Mouse (Mus musculus): ENCODE measurements around the gene Map3k9.

The Map3k9 gene

DNA sequence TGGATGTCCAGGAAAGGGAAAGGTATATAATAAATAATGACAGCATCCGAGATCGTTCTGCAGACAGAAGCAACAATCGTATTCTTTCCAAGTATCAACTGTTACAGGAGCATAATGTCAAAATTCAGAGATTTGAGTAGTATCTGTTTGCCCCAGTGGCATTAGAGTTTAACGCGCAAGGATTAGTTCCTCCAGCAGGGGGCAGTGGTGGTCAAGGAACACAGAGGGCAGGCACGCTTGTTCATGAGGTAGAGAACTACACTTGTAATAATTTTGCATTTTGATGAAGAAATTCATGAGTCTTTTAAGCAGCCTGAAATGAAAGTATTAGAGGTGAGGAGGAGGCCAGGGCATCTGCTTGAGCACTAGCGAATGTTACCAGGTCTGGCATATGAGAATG is 15.6 kb upstream of the Map3k9 start:
- Histone ChIP-seq H3K4me1 (replicated peaks; ENCODE audit: low read depth, low read length) (peaks cover 19% of the 10 kb centered on the region), H3K36me3 (ENCODE audit: insufficient read depth, low read length) (no peaks in the 10 kb centered on the region), H3K27me3 (ENCODE audit: insufficient read depth, low read length) (peaks cover 30% of the 10 kb centered on the region), H3K4me3 (replicated peaks; ENCODE audit: low read length) (no peak overlapping the region), H3K9me3 (ENCODE audit: low read length) (no peaks in the 10 kb centered on the region)
- TF ChIP-seq CTCF (conservative IDR thresholded peaks at IDR 0.05; ENCODE audit: low read length), result peak; percentile 74
- no peak for TF ChIP-seq NANOG (IDR thresholded peaks at IDR 0.05; ENCODE audit: borderline replicate concordance, low read length)

DNA sequence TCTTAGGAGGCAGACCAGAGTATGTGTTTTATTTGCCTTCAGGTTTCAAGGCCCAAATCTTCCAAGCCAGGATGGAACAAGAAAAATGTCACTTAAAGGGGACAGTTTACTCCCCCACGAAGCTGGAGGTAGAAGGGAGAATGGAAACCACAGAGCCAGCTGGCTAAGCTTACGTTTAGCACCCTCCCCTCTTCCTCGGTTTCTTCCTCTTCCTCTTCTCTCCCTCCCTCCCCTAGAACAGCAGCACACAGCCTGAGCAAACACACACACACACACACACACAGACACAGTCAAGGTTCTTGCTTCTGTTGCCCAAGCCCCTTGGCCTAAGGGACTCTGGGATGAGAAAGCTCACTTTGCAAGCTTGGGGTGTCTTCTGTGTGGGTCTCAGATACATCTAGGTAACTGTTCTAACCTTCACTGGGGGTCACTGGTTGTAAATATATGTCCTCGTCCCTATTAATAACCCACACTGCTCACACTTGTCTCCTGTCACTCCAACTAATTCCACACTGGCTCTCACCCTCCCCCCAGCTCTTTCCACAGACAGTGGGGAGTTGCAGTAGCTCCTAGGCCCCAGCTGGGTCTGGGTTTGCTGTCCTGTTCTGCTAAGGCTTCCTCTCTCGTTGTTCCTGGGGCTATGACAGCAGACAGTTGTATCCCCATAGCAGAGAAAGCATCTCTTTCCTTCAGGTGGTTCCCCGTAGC is 11.7 kb upstream of the Map3k9 start:
- Histone ChIP-seq H3K36me3 (ENCODE audit: insufficient read depth, low read length) (no peaks in the 10 kb centered on the region), H3K4me1 (replicated peaks; ENCODE audit: low read depth, low read length) (peaks cover 9% of the 10 kb centered on the region; the same call in 1 of the 2 replicates), H3K27me3 (ENCODE audit: insufficient read depth, low read length) (peaks cover 30% of the 10 kb centered on the region), H3K4me3 (replicated peaks; ENCODE audit: low read length) (peak overlapping the region; percentile 33; the same call in 1 of the 2 replicates), H3K9me3 (ENCODE audit: low read length) (no peaks in the 10 kb centered on the region)
- TF ChIP-seq CTCF (conservative IDR thresholded peaks at IDR 0.05; ENCODE audit: low read length) (no peak), NANOG (IDR thresholded peaks at IDR 0.05; ENCODE audit: borderline replicate concordance, low read length) (no peak), POU5F1 (IDR thresholded peaks at IDR 0.05; ENCODE audit: borderline replicate concordance, low read length) (no peak)

DNA sequence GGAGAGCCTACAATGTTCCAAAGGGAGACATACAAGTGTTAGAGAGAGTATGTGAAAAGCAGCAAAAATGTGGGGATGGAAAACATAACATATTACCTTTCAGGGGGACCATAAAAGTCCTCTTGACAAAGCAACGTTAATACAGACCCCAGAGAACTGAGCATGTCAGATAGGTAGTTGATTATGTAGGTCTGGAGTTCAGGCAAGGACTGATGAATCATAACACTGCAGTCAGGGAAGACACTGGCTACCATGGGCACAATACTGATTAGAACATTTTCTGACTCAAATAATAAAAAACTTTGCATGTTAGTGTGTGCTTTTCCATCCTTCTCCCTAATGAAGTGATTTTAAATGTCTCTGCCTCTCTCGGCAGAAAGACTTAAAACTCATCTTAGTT is 8.5 kb upstream of the Map3k9 start:
- peaks cover 29% of the 10 kb centered on the region for H3K4me1 ChIP-seq (replicated peaks; ENCODE audit: low read depth, low read length)
- no peaks in the 10 kb centered on the region for H3K9me3 ChIP-seq (ENCODE audit: low read length)
- H3K4me3 ChIP-seq (replicated peaks; ENCODE audit: low read length), result no peak overlapping the region
- no peaks in the 10 kb centered on the region for H3K36me3 ChIP-seq (ENCODE audit: insufficient read depth, low read length)
- peaks cover 22% of the 10 kb centered on the region for H3K27me3 ChIP-seq (ENCODE audit: insufficient read depth, low read length)
- TF ChIP-seq CTCF (conservative IDR thresholded peaks at IDR 0.05; ENCODE audit: low read length) (no peak), POU5F1 (IDR thresholded peaks at IDR 0.05; ENCODE audit: borderline replicate concordance, low read length) (no peak), NANOG (IDR thresholded peaks at IDR 0.05; ENCODE audit: borderline replicate concordance, low read length) (no peak)

DNA sequence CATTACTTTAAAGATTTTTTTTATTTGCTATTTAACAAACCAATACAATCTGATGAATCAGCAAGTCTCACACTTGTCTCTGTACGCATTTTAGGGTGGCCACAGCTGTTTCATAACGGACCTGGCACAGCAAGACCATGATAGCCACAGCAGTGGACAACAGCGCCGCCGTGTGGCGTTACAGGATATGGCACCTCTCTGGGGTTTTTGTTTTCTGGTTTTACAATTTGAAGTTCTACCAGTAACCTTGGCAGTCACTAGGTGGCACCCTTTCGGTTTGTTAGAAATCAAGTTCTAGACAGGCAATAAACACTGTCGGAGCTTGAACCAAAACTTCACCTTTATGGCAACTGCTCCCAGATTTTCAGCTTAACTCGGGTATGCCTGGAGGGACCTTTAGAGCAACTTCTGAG is 7.7 kb upstream of the Map3k9 start:
- H3K36me3 ChIP-seq (ENCODE audit: insufficient read depth, low read length), result no peaks in the 10 kb centered on the region
- no peak overlapping the region for H3K4me3 ChIP-seq (replicated peaks; ENCODE audit: low read length)
- peaks cover 22% of the 10 kb centered on the region for H3K27me3 ChIP-seq (ENCODE audit: insufficient read depth, low read length)
- TF ChIP-seq NANOG (IDR thresholded peaks at IDR 0.05; ENCODE audit: borderline replicate concordance, low read length) (no peak), POU5F1 (IDR thresholded peaks at IDR 0.05; ENCODE audit: borderline replicate concordance, low read length) (no peak), CTCF (conservative IDR thresholded peaks at IDR 0.05; ENCODE audit: low read length) (peak; percentile 100)
- peaks cover 30% of the 10 kb centered on the region for H3K4me1 ChIP-seq (replicated peaks; ENCODE audit: low read depth, low read length)
- H3K9me3 ChIP-seq (ENCODE audit: low read length), result no peaks in the 10 kb centered on the region

DNA sequence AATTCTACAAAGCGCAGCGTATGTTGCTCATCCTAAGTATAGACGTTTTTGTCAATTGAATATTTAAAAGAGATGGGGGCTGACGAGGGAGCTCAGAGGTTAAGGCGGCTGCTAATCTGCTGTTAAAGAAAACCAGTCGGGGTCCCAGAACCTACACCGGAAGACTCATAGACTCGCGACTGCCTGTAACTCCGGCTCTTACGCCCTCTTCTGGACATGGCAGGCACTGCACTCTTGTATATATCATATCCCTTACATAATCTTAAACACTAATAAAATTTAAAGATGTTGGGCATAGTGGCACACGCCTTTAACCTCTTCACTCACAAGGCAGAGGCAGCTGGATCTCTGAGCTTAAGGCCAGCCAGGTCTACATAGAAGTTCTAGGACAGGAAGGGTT is 6.3 kb upstream of the Map3k9 start:
- H3K9me3 ChIP-seq (ENCODE audit: low read length), result no peaks in the 10 kb centered on the region
- no peak overlapping the region for H3K4me3 ChIP-seq (replicated peaks; ENCODE audit: low read length)
- peaks cover 18% of the 10 kb centered on the region for H3K27me3 ChIP-seq (ENCODE audit: insufficient read depth, low read length)
- H3K4me1 ChIP-seq (replicated peaks; ENCODE audit: low read depth, low read length), result peaks cover 29% of the 10 kb centered on the region
- TF ChIP-seq POU5F1 (IDR thresholded peaks at IDR 0.05; ENCODE audit: borderline replicate concordance, low read length) (no peak), CTCF (conservative IDR thresholded peaks at IDR 0.05; ENCODE audit: low read length) (peak; percentile 83)
- H3K36me3 ChIP-seq (ENCODE audit: insufficient read depth, low read length), result no peaks in the 10 kb centered on the region

DNA sequence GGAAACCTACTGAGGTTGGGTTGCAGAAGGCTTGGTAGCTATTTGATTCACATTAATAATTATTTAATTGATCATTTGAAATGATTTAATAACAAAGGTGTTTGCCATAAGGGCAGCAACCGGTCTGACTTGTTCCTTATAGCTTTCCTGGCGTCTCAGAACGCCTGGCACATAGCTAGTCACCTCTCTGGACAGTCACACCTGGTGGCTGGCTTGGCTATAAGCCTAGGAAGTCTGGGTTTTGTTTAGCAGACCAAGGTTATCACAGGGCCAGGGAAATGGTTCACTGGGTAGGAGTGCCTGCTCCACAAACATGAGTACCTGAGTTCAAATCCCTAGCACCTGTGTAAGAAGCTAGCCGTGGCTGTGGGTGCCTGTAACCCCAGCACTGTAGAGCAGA is 2.3 kb upstream of the Map3k9 start:
- TF ChIP-seq POU5F1 (IDR thresholded peaks at IDR 0.05; ENCODE audit: borderline replicate concordance, low read length) (no peak), NANOG (IDR thresholded peaks at IDR 0.05; ENCODE audit: borderline replicate concordance, low read length) (no peak)
- Histone ChIP-seq H3K36me3 (ENCODE audit: insufficient read depth, low read length) (peaks cover 3% of the 10 kb centered on the region; the same call in 1 of the 2 replicates), H3K27me3 (ENCODE audit: insufficient read depth, low read length) (peaks cover 35% of the 10 kb centered on the region), H3K4me1 (replicated peaks; ENCODE audit: low read depth, low read length) (peaks cover 40% of the 10 kb centered on the region), H3K9me3 (ENCODE audit: low read length) (no peaks in the 10 kb centered on the region), H3K4me3 (replicated peaks; ENCODE audit: low read length) (no peak overlapping the region)

DNA sequence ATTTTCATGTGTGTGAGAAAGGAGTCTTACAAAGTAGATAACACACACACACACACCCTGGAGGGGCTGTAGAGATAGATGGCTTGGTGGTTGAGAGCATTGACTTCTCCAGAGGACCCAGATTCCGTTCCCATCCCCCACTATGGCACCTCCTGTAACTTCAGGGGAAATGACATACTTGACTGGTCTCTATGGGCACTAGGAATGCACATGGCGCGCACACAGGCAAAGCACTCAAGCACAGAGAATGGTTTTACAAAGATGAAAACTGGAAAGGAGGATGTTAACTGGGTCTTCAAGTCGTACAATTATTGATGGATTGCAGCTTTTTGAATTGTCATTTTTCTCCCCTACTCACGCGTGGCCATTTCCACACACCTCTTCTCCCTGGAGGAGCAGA is 1.6 kb upstream of the Map3k9 start:
- H3K4me1 ChIP-seq (replicated peaks; ENCODE audit: low read depth, low read length), result peaks cover 40% of the 10 kb centered on the region
- peaks cover 36% of the 10 kb centered on the region for H3K27me3 ChIP-seq (ENCODE audit: insufficient read depth, low read length)
- no peaks in the 10 kb centered on the region for H3K9me3 ChIP-seq (ENCODE audit: low read length)
- no peak for TF ChIP-seq NANOG (IDR thresholded peaks at IDR 0.05; ENCODE audit: borderline replicate concordance, low read length)
- no peak for TF ChIP-seq CTCF (conservative IDR thresholded peaks at IDR 0.05; ENCODE audit: low read length)
- no peak for TF ChIP-seq POU5F1 (IDR thresholded peaks at IDR 0.05; ENCODE audit: borderline replicate concordance, low read length)
- H3K4me3 ChIP-seq (replicated peaks; ENCODE audit: low read length), result no peak overlapping the region
- H3K36me3 ChIP-seq (ENCODE audit: insufficient read depth, low read length), result peaks cover 8% of the 10 kb centered on the region; the same call in 1 of the 2 replicates

DNA sequence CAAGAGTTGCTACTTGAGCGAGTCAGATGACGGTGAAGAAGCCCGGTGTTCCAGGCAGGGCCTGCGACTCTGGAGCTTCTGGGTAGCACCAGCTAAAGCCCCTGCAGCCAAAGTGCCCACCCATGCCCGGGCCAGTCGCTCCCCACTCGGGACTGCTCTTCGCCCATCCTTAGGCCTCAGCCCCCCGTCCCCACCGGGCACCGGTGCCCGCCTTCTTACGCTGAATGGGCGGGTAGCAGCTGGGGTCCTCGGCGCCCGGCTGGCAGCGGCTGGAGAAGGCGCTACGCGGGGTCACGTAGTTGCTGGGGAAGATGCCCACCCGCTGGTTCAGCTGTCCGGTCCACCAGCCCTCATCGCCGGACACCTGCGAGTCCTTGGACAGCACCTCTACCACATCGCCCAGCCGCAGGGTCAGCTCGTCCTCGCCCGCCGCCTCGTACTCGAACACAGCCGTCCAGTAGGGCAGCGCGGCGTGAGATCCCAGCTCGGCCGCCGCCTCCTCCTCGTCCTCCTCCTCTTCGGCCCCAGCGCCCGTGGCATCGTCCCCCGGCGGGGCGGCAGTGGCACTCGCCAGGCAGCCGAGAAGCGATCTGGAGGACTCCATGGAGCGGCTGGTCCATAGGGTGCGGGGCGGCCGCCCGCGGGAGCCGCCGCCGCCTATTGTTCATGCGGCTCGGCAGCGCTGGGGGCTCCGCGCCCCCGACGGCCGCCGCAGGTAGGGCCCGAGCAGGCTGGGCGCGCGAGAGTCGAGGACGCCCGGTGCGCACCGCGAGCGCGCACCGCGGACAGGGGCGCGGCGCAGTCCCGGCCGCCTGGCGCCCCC is 493 bp downstream of the Map3k9 start:
- Histone ChIP-seq H3K9me3 (ENCODE audit: low read length) (no peaks in the 10 kb centered on the region), H3K36me3 (ENCODE audit: insufficient read depth, low read length) (peaks cover 14% of the 10 kb centered on the region), H3K4me3 (replicated peaks; ENCODE audit: low read length) (peak overlapping the region; percentile 96), H3K27me3 (ENCODE audit: insufficient read depth, low read length) (peaks cover 34% of the 10 kb centered on the region), H3K4me1 (replicated peaks; ENCODE audit: low read depth, low read length) (peaks cover 29% of the 10 kb centered on the region)
- no peak for TF ChIP-seq NANOG (IDR thresholded peaks at IDR 0.05; ENCODE audit: borderline replicate concordance, low read length)
- TF ChIP-seq POU5F1 (IDR thresholded peaks at IDR 0.05; ENCODE audit: borderline replicate concordance, low read length), result no peak
- no peak for TF ChIP-seq CTCF (conservative IDR thresholded peaks at IDR 0.05; ENCODE audit: low read length)

Measured in E14TG2a.4 (cell line).